Mouse (Mus musculus): Measurements from ENCODE around the gene Olfr374.

GRCm38 (mm10) chr8:72146556-72146955 lies 39.7 kb downstream of the Olfr374 start:
- TF ChIP-seq POLR2A (IDR thresholded peaks at IDR 0.05; ENCODE audit: extremely low read depth, insufficient read depth, low read length) (no peak), CTCF (IDR thresholded peaks at IDR 0.05; ENCODE audit: low read depth, low read length) (no peak)

Data from liver, adult 2 months (tissue).